Mouse (Mus musculus) C2C12 (cell line): ENCODE measurements around the gene Dnajc22. TPM values are rescaled to one million over a fixed set of nuclear protein-coding genes. Genes with fewer than 3 reads are reported as not detected.
"Not testable (repeated sequence)": the region's sequence is repeated elsewhere in the genome, so short reads cannot be mapped to it uniquely, and the experiment has no call there.

Experiments used
- H3K27me3 ChIP-seq: one replicate; pipeline ENCODE4 v1.6.1; 2011; ENCODE audit not compliant: control insufficient read depth, insufficient read depth, insufficient read length
- H3K36me3 ChIP-seq: one replicate; pipeline ENCODE4 v1.6.1; 2011; ENCODE audit not compliant: control insufficient read depth, insufficient read depth
- H3K4me3 ChIP-seq: one replicate; pipeline ENCODE4 v1.5.1; 2011; ENCODE audit warnings: mild to moderate bottlenecking, control low read depth; ENCODE audit not compliant: poor library complexity, insufficient read depth, severe bottlenecking
- H3K79me2 ChIP-seq: one replicate; pipeline ENCODE4 v1.6.1; 2011; ENCODE audit not compliant: control insufficient read depth, insufficient read depth
- H3K79me3 ChIP-seq: one replicate; pipeline ENCODE4 v1.6.1; 2011; ENCODE audit warnings: low read depth, control low read depth
- H3ac ChIP-seq: one replicate; pipeline ENCODE3; 2011; ENCODE audit warnings: low read depth; ENCODE audit not compliant: control insufficient read depth, insufficient read length
- CEBPB ChIP-seq: IDR thresholded peaks from one replicate; pipeline ENCODE4 v1.6.1; 2011; ENCODE audit warnings: low read depth, mild to moderate bottlenecking, control low read depth, moderate library complexity
- CTCF ChIP-seq: IDR thresholded peaks from one replicate; pipeline ENCODE4 v1.5.1; 2011; ENCODE audit not compliant: control insufficient read depth, insufficient read depth, insufficient read length
- FOSL1 ChIP-seq: IDR thresholded peaks from one replicate; pipeline ENCODE4 v1.8.0; 2011; ENCODE audit warnings: mild to moderate bottlenecking, low read length; ENCODE audit not compliant: poor library complexity, insufficient read depth, severe bottlenecking
- MAX ChIP-seq: IDR thresholded peaks from one replicate; pipeline ENCODE4 v1.6.1; 2011; ENCODE audit warnings: mild to moderate bottlenecking, control low read depth
- MYOD1 ChIP-seq: IDR thresholded peaks from one replicate; pipeline ENCODE4 v1.6.1; 2011; ENCODE audit warnings: low read depth; ENCODE audit not compliant: control insufficient read depth, insufficient read length
- MYOG ChIP-seq: IDR thresholded peaks from one replicate; pipeline ENCODE4 v1.6.1; 2011; ENCODE audit not compliant: control insufficient read depth, insufficient read length; ENCODE audit errors: extremely low read depth
- USF1 ChIP-seq: IDR thresholded peaks from one replicate; pipeline ENCODE4 v1.6.1; 2011; ENCODE audit warnings: low read depth, mild to moderate bottlenecking, control low read depth, moderate library complexity
- polyA plus RNA-seq: library from polyadenylated mRNA; unstranded; fragments of >200 nt; fragmentation: generic; extraction: Trizol; gene quantifications from one replicate; pipeline ENCODE4 v1.2.1, GENCODE M21; 2012; ENCODE audit warnings: missing spikeins

Gene Dnajc22
- polyA plus RNA-seq, 1 experiment = 0.74 TPM

GRCm38 (mm10) chr15:99055511-99055961, 37.4 kb upstream of the Dnajc22 start:
- TF ChIP-seq USF1 (no peak), MAX (no peak), MYOD1 (no peak), CEBPB (no peak), FOSL1 (no peak), MYOG (no peak)
- Histone ChIP-seq H3K79me2 (no peaks in the 10 kb centered on the region), H3K27me3 (peaks cover 29% of the 10 kb centered on the region), H3K36me3 (no peaks in the 10 kb centered on the region), H3K79me3 (no peaks in the 10 kb centered on the region), H3K4me3 (peak overlapping the region; percentile 8), H3ac (peak overlapping the region; percentile 45)

- H3K79me3 ChIP-seq = no peaks in the 10 kb centered on the region
- H3K36me3 ChIP-seq = no peaks in the 10 kb centered on the region
- no peak overlapping the region for H3ac ChIP-seq
- TF ChIP-seq CTCF (peak; percentile 56), MYOD1 (no peak)
- no peaks in the 10 kb centered on the region for H3K79me2 ChIP-seq
- H3K4me3 ChIP-seq = no peak overlapping the region
- H3K27me3 ChIP-seq = peaks cover 34% of the 10 kb centered on the region
Measured at GRCm38 (mm10) chr15:99056332-99056731, 36.6 kb upstream of the Dnajc22 start.

DNA sequence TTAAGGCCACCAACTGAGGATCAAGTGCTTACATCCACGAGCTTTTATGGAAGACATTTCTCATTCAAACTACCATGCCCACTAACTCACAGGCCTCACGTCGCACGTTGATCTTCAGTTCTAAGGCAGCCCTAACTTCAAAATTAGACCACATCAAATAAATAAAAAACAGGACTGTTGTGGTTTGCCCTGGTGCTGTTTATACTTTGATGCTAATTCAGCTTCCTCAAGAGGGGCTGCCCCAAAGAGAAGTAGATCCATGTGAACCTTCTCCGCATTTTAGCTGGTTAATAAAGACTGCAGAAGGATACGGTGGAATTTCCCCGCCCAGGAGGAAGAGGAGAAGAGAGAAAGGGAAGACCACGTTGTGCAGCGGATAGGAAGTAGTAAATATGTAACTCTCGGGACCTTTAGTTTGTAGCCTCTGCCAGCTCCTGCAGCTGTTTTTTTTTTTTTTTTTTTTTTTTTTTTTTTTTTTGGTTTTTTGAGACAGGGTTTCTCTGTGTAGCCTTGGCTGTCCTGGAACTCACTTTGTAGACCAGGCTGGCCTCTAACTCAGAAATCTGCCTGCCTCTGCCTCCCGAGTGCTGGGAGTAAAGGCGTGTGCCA, 27.3 kb upstream of the Dnajc22 start:
- no peak for TF ChIP-seq MYOG
- TF ChIP-seq USF1 = no peak
- TF ChIP-seq MYOD1 = no peak
- no peak for TF ChIP-seq CTCF
- no peak for TF ChIP-seq CEBPB
- TF ChIP-seq MAX = no peak
- TF ChIP-seq FOSL1 = no peak
- no peak overlapping the region for H3K4me3 ChIP-seq
- no peak overlapping the region for H3ac ChIP-seq
- no peaks in the 10 kb centered on the region for H3K79me2 ChIP-seq
- peaks cover 14% of the 10 kb centered on the region for H3K27me3 ChIP-seq
- no peaks in the 10 kb centered on the region for H3K36me3 ChIP-seq
- no peaks in the 10 kb centered on the region for H3K79me3 ChIP-seq

DNA sequence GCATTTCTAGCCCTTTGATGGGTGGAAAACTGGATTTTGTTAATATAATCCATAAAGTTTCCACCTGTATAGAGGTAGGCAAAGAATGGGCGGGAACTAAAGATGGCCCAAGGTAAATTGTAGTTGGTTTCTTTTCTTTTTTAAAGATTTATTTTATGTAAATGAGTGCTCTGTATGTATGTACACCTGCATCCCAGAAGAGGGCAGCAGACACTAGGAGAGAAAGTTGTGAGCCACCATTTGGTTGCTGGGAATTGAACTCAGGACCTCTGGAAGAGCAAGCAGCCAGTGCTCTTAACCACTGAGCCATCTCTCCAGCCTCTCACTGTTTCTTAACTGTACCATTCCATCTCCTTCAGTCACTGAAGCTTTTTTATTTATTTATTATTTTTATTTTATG, 21.0 kb upstream of the Dnajc22 start:
- Histone ChIP-seq H3K27me3 (no peaks in the 10 kb centered on the region), H3K4me3 (no peak overlapping the region), H3K79me2 (peaks cover 23% of the 10 kb centered on the region), H3ac (no peak overlapping the region), H3K79me3 (peaks cover 17% of the 10 kb centered on the region), H3K36me3 (peaks cover 6% of the 10 kb centered on the region)
- TF ChIP-seq USF1 (no peak), MYOG (no peak), FOSL1 (no peak), CEBPB (no peak), MAX (no peak), MYOD1 (no peak), CTCF (no peak)

DNA sequence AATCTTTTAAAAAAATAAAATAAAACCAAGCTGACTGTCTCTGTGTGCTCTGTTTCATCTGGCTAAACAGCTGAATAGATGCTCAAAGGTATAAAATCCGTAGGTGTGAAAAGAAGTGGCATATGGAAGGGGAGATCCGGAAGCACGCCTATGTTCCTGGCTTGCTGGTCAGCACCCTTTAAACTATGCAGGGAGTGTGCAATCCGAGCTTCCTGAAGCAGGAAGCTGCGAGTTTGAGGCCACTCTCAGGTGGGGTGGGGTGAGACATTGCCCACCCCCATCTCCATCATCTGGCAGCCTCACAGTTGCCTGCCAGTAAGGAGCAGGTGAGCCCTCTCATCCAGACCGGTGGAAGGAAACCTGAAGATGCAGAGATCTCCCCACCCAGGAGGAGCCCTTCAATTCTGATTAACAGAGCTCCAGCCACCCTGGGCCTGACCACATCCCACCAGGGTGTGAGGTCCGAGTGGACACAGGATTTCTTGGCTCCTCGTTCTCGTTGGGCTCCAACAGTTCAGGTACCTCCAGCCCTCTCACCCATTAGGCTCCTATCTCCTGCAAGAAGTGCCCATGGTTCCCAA, 18.9 kb upstream of the Dnajc22 start, which contains the start of gene Troap:
Troap (plus strand) TSS at position 557 of the 581 bp plus-strand sequence.
- Histone ChIP-seq H3ac (peak within 1 kb of the TSS; percentile 92), H3K79me2 (peaks cover 42% of the 10 kb centered on the region)
- no peak for TF ChIP-seq CTCF
- TF ChIP-seq FOSL1 = no peak
- no peak for TF ChIP-seq MYOD1
- TF ChIP-seq CEBPB = no peak
- no peak for TF ChIP-seq MAX
- TF ChIP-seq USF1 = no peak
- TF ChIP-seq MYOG = no peak

DNA sequence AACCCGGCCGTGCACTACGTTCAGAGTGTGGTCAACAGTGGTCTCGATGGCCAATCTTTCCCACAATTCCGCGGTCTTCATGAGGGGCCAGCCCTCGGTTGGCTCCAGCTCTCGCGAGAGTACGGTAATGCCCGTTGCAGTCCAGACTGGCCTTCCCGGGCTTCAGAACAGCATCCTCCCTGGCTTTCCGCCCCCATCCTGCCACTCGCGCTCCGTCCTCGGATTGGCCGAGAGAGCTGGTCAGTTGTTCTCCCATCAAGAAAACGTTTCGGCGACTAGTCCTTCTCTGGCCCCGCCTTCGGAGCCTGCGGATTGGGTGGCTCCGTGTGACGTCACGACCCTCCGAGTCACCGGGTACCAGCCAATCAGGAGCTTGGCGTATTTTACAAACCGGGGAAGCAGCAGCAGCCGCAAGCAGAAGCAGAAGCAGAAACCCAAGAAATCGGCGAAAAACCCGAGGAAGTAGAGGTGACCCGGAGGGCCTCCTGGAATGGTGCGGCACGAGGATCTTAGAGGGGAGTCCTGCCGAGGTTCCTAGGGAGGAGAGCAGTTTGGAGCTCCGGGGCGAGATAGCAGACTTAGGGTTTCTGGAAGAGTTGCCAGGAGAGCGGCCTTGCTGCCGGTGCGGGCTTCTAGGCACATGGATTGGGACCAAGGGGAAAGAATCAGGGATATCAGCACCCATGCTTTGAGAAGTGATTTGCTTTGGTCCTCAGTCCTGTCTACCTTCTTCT, 18.2 kb upstream of the Dnajc22 start:
- peak; percentile 85 for TF ChIP-seq MAX
- no peak for TF ChIP-seq USF1
- TF ChIP-seq MYOG = no peak
- peaks cover 34% of the 10 kb centered on the region for H3K36me3 ChIP-seq
- H3K79me2 ChIP-seq = peaks cover 42% of the 10 kb centered on the region
- peaks cover 20% of the 10 kb centered on the region for H3K79me3 ChIP-seq
- peak overlapping the region; percentile 92 for H3ac ChIP-seq
- H3K4me3 ChIP-seq = peak overlapping the region; percentile 76
- H3K27me3 ChIP-seq = no peaks in the 10 kb centered on the region

More for the DNA sequence above, 18.9 kb upstream of the Dnajc22 start, which contains the start of gene Troap:
- peaks cover 28% of the 10 kb centered on the region for H3K36me3 ChIP-seq
- H3K4me3 ChIP-seq = peak within 1 kb of the TSS; percentile 76
- peaks cover 20% of the 10 kb centered on the region for H3K79me3 ChIP-seq
- no peaks in the 10 kb centered on the region for H3K27me3 ChIP-seq

GRCm38 (mm10) chr15:99076011-99076410, 17.0 kb upstream of the Dnajc22 start:
- Histone ChIP-seq H3ac (peak overlapping the region; percentile 82), H3K79me2 (peaks cover 42% of the 10 kb centered on the region), H3K79me3 (peaks cover 20% of the 10 kb centered on the region), H3K36me3 (peaks cover 46% of the 10 kb centered on the region), H3K4me3 (peak overlapping the region; percentile 76)
- H3K27me3 ChIP-seq = not testable (repeated sequence)
